Comparison of ENCODE assay signal across 20 mouse cellular contexts in the genomic region with DNA sequence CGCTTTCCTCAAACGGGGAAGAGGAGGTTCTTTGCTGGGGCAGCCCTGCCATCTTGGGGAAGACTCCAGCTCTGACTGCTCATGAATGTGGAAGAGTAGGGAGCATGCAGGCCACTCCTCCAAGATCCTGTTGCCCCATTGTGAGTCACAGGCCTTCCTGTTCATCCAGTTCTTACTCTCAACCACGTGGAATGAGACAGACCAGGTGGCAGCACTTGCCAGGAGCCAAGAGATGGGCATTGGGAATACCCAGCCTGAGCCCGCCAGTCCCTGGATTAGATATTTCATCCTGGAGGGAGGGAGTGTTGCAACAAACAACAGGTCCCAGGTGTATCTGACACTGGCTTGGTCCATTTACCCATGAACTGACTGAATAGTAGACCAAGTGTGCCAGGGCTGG. TPM values are rescaled to one million over a fixed set of nuclear protein-coding genes. Genes with fewer than 3 reads are reported as not detected.
DNase-seq lines count a peak whose midpoint lies in the region; ATAC-seq and TF ChIP-seq lines count a peak whose summit lies in the region.
"Had no signal": no experiment of that assay in that cellular context is flagged by ENCODE, and none has a peak within 500 bp of the region (broad histone marks: within the 10 kb centered on the region; RNA-seq: fewer than 3 reads in every experiment).

No protein-coding gene starts in this region.

- no peak overlapping the region for H3K9ac ChIP-seq in stomach, postnatal 0 days (ENCODE audit: low read length)
- H3K9ac ChIP-seq: hindbrain, embryonic 12.5 days; neural tube, embryonic 13.5 days had no signal

- no peak overlapping the region for H3K4me3 ChIP-seq in brown adipose tissue, adult 24 weeks (ENCODE audit: insufficient read depth, low read depth, low read length)
- no peak overlapping the region for H3K4me3 ChIP-seq in stomach, postnatal 0 days (ENCODE audit: low read depth, low read length)
- H3K4me3 ChIP-seq: forebrain, embryonic 10.5 days; heart, adult 2 months; hindbrain, embryonic 12.5 days; neural tube, embryonic 13.5 days had no signal

- H3K4me2 ChIP-seq in stomach, postnatal 0 days (replicated peaks; ENCODE audit: low read depth): no peak overlapping the region
- H3K4me2 ChIP-seq: hindbrain, embryonic 12.5 days; neural tube, embryonic 13.5 days had no signal

- H3K27ac ChIP-seq in brown adipose tissue, adult 24 weeks (replicated peaks; ENCODE audit: low read depth, low read length): peak overlapping the region; percentile 79
- peak overlapping the region; percentile 30; the same call in 1 of the 2 replicates for H3K27ac ChIP-seq in stomach, postnatal 0 days (replicated peaks)
- H3K27ac ChIP-seq: forebrain, embryonic 10.5 days; heart, adult 2 months; hindbrain, embryonic 12.5 days; neural tube, embryonic 13.5 days had no signal

- intact Hi-C loops in heart, postnatal 36 days (cut with DNase I): no loop called here

- no peaks in the 10 kb centered on the region for H3K9me3 ChIP-seq in stomach, postnatal 0 days (ENCODE audit: control insufficient read depth, low read length)
- H3K9me3 ChIP-seq: forebrain, embryonic 10.5 days; hindbrain, embryonic 12.5 days; neural tube, embryonic 13.5 days had no signal

- H3K4me1 ChIP-seq in brown adipose tissue, adult 24 weeks (ENCODE audit: control insufficient read depth, insufficient read depth, insufficient read length, low read length): peaks cover 27% of the 10 kb centered on the region
- peaks cover 12% of the 10 kb centered on the region for H3K4me1 ChIP-seq in stomach, postnatal 0 days (replicated peaks; ENCODE audit: control insufficient read depth, insufficient read depth)

- peak; percentile 89 for DNase-seq in heart, adult 11 months
- DNase-seq in heart, postnatal 36 days: no peak
- DNase-seq in urinary bladder, postnatal 14 days (ENCODE audit: low spot score): peak; percentile 58
- DNase-seq in urinary bladder, postnatal 4 days (ENCODE audit: low spot score in 2 of 2): no peak
- peak; percentile 62 for DNase-seq in stomach, postnatal 0 days (ENCODE audit: low spot score)
- no peak for DNase-seq in thymus, postnatal 25 days
- no peak for DNase-seq in right cerebral cortex, postnatal 36 days (ENCODE audit: low spot score in 2 of 2)
- DNase-seq: adrenal gland, adult 2 months; cerebellum, adult 11-12 months; cerebellum, postnatal 25 days; embryo, embryonic 11 days; heart, adult 2 months; kidney, adult 2 months; kidney, postnatal 14 days; left cerebral cortex, postnatal 4 days; midbrain, embryonic 14.5 days had no signal

- 51% methylated on average over 4 of the region's 4 CpGs for WGBS in stomach, postnatal 0 days

- no peaks in the 10 kb centered on the region for H3K36me3 ChIP-seq in stomach, postnatal 0 days (ENCODE audit: control insufficient read depth, insufficient read depth, low read length)
- H3K36me3 ChIP-seq: hindbrain, embryonic 12.5 days; neural tube, embryonic 13.5 days had no signal

- ATAC-seq in stomach, postnatal 0 days (ENCODE audit: low FRiP score, low TSS enrichment): peak; percentile 76

- peak; percentile 15; the same call in 1 of the 2 replicates for TF ChIP-seq CTCF in stomach, postnatal 0 days (IDR thresholded peaks at IDR 0.05; ENCODE audit: low read depth)

- no peak for TF ChIP-seq EP300 in stomach, postnatal 0 days (optimal IDR thresholded peaks at IDR 0.05)

- H3K27me3 ChIP-seq in stomach, postnatal 0 days (ENCODE audit: control insufficient read depth, insufficient read depth, low read length): no peaks in the 10 kb centered on the region
- H3K27me3 ChIP-seq: hindbrain, embryonic 12.5 days had no signal

RNA-seq across cellular contexts. Expression of a gene that starts 7.6 kb away (rescaled TPM):
- total RNA-seq in heart, postnatal 36 days (2021): 100 to 1,000 TPM; 271 to 285 TPM
- polyA plus RNA-seq in brown adipose tissue, adult 24 weeks (2012; ENCODE audit: insufficient read depth, insufficient read length, missing spikeins): 216 and 558 TPM in 2 replicates
- 7.1 and 8.9 TPM in 2 replicates for polyA plus RNA-seq in stomach, postnatal 0 days (2015; fragmentation: Nextera tagmentation; extraction: Ambion mirVana)

Comparison
In these comparisons a context has a peak if more than half of its experiments do, and no peak if none do; other contexts are left out.
1. DNase-seq: peak in heart, adult 11 months (single experiment), urinary bladder, postnatal 14 days (single experiment) and stomach, postnatal 0 days (single experiment); none in heart, postnatal 36 days (0 of 2), urinary bladder, postnatal 4 days (0 of 2), thymus, postnatal 25 days (single experiment) and right cerebral cortex, postnatal 36 days (0 of 2).
2. RNA of a gene that starts 7.6 kb away (polyA plus RNA-seq): 216 to 558 TPM in brown adipose tissue, adult 24 weeks; 7.1 to 8.9 TPM in stomach, postnatal 0 days; every median in the first group is over 10 times any median in the second.